Mouse (Mus musculus): ENCODE data around the gene Cstf2. TPM values are rescaled to one million over a fixed set of nuclear protein-coding genes. Genes with fewer than 3 reads are reported as not detected.

Cstf2 gene
- polyA plus RNA-seq (2014; fragmentation: Illumina TruSeq; extraction: RNeasy Lipid Tissue Mini Kit (QIAGEN cat#74804); ENCODE audit: low read depth, low replicate concordance) = 60.3 TPM

DNA sequence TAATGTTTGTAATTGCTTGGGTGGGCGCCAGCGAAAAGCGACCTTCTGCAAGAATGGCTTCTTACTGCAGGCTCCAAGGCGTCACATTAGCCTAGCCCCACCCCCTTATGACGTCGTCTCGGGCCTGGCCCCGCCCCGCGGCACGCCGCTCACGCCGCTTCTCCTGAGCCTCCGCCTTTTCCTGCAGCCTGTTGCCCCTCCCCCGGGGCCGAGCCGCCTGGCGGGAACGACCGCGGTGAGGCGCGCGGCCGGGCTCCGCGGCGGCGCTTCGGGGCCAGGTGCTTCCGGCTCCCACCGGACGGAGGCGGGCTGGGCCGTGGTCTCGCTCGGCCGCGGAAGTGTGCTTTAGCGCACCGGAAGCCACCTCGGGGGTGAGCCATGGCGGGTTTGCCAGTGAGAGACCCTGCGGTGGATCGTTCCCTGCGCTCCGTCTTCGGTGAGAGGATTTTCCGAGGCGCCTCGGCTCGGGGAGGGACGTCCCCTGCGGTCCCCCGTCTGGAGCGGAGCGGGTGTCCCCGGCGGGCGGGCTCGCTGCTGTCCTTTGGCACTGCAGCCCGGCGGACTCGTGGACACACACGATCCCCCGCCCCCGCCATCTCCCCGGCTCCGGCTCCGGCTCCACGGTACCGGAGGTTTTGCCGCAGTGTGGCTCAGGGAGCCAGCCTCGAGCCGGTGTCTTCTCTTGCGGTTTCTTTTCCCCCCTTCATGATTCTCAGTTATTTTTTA, at the start of gene Cstf2:
Cstf2 (plus strand) TSS at position 201 of the 726 bp plus-strand sequence.

Other genes with a start within 250 kb of the Cstf2 start
- gene Tnmd, start 208.2 kb upstream of the Cstf2 start, polyA plus RNA-seq (2014; fragmentation: Illumina TruSeq; extraction: RNeasy Lipid Tissue Mini Kit (QIAGEN cat#74804); ENCODE audit: low read depth, low replicate concordance) = not detected
- gene Tspan6, start 160.8 kb upstream of the Cstf2 start, polyA plus RNA-seq (2014; fragmentation: Illumina TruSeq; extraction: RNeasy Lipid Tissue Mini Kit (QIAGEN cat#74804); ENCODE audit: low read depth, low replicate concordance) = 34.5 TPM
- gene Srpx2, start 150.8 kb upstream of the Cstf2 start, polyA plus RNA-seq (2014; fragmentation: Illumina TruSeq; extraction: RNeasy Lipid Tissue Mini Kit (QIAGEN cat#74804); ENCODE audit: low read depth, low replicate concordance) = 6.9 TPM
- 27.1 TPM for gene Sytl4, start 77.4 kb upstream of the Cstf2 start, polyA plus RNA-seq (2014; fragmentation: Illumina TruSeq; extraction: RNeasy Lipid Tissue Mini Kit (QIAGEN cat#74804); ENCODE audit: low read depth, low replicate concordance)
- gene Xkrx, start 102.9 kb downstream of the Cstf2 start, polyA plus RNA-seq (2014; fragmentation: Illumina TruSeq; extraction: RNeasy Lipid Tissue Mini Kit (QIAGEN cat#74804); ENCODE audit: low read depth, low replicate concordance) = 0.76 TPM
- not detected for gene Arl13a, start 128.3 kb downstream of the Cstf2 start, polyA plus RNA-seq (2014; fragmentation: Illumina TruSeq; extraction: RNeasy Lipid Tissue Mini Kit (QIAGEN cat#74804); ENCODE audit: low read depth, low replicate concordance)
- gene Nox1, start 162.8 kb downstream of the Cstf2 start, polyA plus RNA-seq (2014; fragmentation: Illumina TruSeq; extraction: RNeasy Lipid Tissue Mini Kit (QIAGEN cat#74804); ENCODE audit: low read depth, low replicate concordance) = 52.7 TPM
- gene Trmt2b, start 217.8 kb downstream of the Cstf2 start, polyA plus RNA-seq (2014; fragmentation: Illumina TruSeq; extraction: RNeasy Lipid Tissue Mini Kit (QIAGEN cat#74804); ENCODE audit: low read depth, low replicate concordance) = 63.3 TPM
- gene Tmem35a, start 236.0 kb downstream of the Cstf2 start, polyA plus RNA-seq (2014; fragmentation: Illumina TruSeq; extraction: RNeasy Lipid Tissue Mini Kit (QIAGEN cat#74804); ENCODE audit: low read depth, low replicate concordance) = 8.7 TPM
- gene Cenpi, start 248.9 kb downstream of the Cstf2 start, polyA plus RNA-seq (2014; fragmentation: Illumina TruSeq; extraction: RNeasy Lipid Tissue Mini Kit (QIAGEN cat#74804); ENCODE audit: low read depth, low replicate concordance) = 7.5 TPM